Mouse (Mus musculus) CH12.LX (cell line): ENCODE measurements around the gene Fam178b.

Source experiments
- BHLHE40 ChIP-seq: IDR thresholded peaks from 2 replicates; pipeline ENCODE4 v1.6.1; 2011; ENCODE audit warnings: mild to moderate bottlenecking, low read depth, low read length, improper control_type of control experiment
- CTCF ChIP-seq, 2 experiments: IDR thresholded peaks in 1 of 2; conservative IDR thresholded peaks in 1 of 2; 2 replicates each; pipeline ENCODE4 v1.5.1; 2011 to 2012; ENCODE audit warnings: low read depth in 2 of 2, low read length in 2 of 2, improper control_type of control experiment in 1 of 2, inconsistent platforms in 1 of 2, mild to moderate bottlenecking in 1 of 2, moderate library complexity in 1 of 2
- ELF1 ChIP-seq: IDR thresholded peaks from 2 replicates; pipeline ENCODE4 v1.6.1; 2014; ENCODE audit warnings: low read depth, mild to moderate bottlenecking, inconsistent platforms, low read length, improper control_type of control experiment
- JUN ChIP-seq: IDR thresholded peaks from 2 replicates; pipeline ENCODE4 v1.6.1; 2011; ENCODE audit warnings: low read depth, mild to moderate bottlenecking, low read length, improper control_type of control experiment, moderate library complexity; ENCODE audit not compliant: insufficient read depth
- MAZ ChIP-seq: IDR thresholded peaks from 2 replicates; pipeline ENCODE4 v1.6.1; 2012; ENCODE audit warnings: low read depth, mild to moderate bottlenecking, inconsistent platforms, low read length, improper control_type of control experiment, moderate library complexity
- MXI1 ChIP-seq: IDR thresholded peaks from 2 replicates; pipeline ENCODE4 v1.6.1; 2011; ENCODE audit warnings: mild to moderate bottlenecking, low read depth, low read length, improper control_type of control experiment
- NELFE ChIP-seq: IDR thresholded peaks from 2 replicates; pipeline ENCODE4 v1.6.1; 2011; ENCODE audit warnings: low read depth, low read length, improper control_type of control experiment
- POLR2A ChIP-seq: IDR thresholded peaks from 2 replicates; pipeline ENCODE4 v1.6.1; 2011; ENCODE audit warnings: low read depth, mild to moderate bottlenecking, improper control_type of control experiment, low read length
- ZMIZ1 ChIP-seq: IDR thresholded peaks from 2 replicates; pipeline ENCODE4 v1.6.1; 2012; ENCODE audit warnings: low read depth, mild to moderate bottlenecking, inconsistent platforms, low read length, improper control_type of control experiment

GRCm38 (mm10) chr1:36530962-36531361 is 152.0 kb downstream of the Fam178b start:
- TF ChIP-seq POLR2A (no peak), JUN (no peak), ZMIZ1 (no peak), CTCF (conservative IDR thresholded peaks at IDR 0.05 in 1 of 2, IDR thresholded peaks at IDR 0.05 in 1 of 2; ENCODE audit: low read depth in 2 of 2, low read length in 2 of 2) (no peak), MXI1 (no peak), MAZ (no peak), BHLHE40 (no peak), ELF1 (no peak), NELFE (no peak)
